Mouse (Mus musculus) CH12.LX (cell line): Measurements from ENCODE around the gene Tbrg1.

ENCODE experiments used
- CTCF ChIP-seq, 2 experiments: IDR thresholded peaks in 1 of 2; conservative IDR thresholded peaks in 1 of 2; 2 replicates each; pipeline ENCODE4 v1.5.1; 2011 to 2012; ENCODE audit warnings: low read depth in 2 of 2, low read length in 2 of 2, improper control_type of control experiment in 1 of 2, inconsistent platforms in 1 of 2, mild to moderate bottlenecking in 1 of 2, moderate library complexity in 1 of 2
- POLR2A ChIP-seq: IDR thresholded peaks from 2 replicates; pipeline ENCODE4 v1.6.1; 2011; ENCODE audit warnings: low read depth, mild to moderate bottlenecking, improper control_type of control experiment, low read length
- ZNF384 ChIP-seq: IDR thresholded peaks from 2 replicates; pipeline ENCODE4 v1.6.1; 2012; ENCODE audit warnings: low read depth, low read length, improper control_type of control experiment, inconsistent platforms

DNA sequence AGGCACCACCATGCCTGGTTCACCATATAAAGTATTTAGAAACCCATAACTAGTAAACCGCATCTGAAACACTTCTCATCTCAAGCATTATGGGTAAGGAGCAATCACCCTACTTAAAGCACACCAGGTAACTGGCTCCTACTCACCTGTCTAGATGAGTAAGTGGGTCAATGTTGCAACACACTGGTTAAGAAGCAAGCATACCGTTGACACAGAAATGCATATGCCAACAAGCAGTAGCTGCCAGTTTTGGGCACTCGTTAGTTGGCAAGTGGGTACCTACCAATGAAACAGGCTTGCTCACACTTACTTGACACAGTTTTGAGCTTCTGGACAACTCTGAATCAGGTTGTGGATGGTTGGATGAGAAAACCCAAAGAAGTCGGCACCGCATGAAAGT lies 6.5 kb downstream of the Tbrg1 start:
- TF ChIP-seq POLR2A (no peak), CTCF (conservative IDR thresholded peaks at IDR 0.05 in 1 of 2, IDR thresholded peaks at IDR 0.05 in 1 of 2; ENCODE audit: low read depth in 2 of 2, low read length in 2 of 2) (no peak), ZNF384 (no peak)
